Mouse (Mus musculus): ENCODE measurements at regions not wholly inside any gene's neighbourhood (a gene's known extent, or its start where the extent isn't known, plus 50 kb on each side); places are given as distances from the start of the nearest gene placed in this dataset.

- no peak for DNase-seq (ENCODE audit: extremely low spot score, low spot score)
- H3K4me1 ChIP-seq, result peaks cover 6% of the 10 kb centered on the region
- H3K27me3 ChIP-seq (ENCODE audit: poor library complexity, severe bottlenecking), result peaks cover 19% of the 10 kb centered on the region
- WGBS, result 83% methylated on average over 5 of the region's 5 CpGs
- no peaks in the 10 kb centered on the region for H3K36me3 ChIP-seq (replicated peaks)
- H3K27ac ChIP-seq, result no peak overlapping the region
- no peak overlapping the region for H3K4me3 ChIP-seq
- H3K9me3 ChIP-seq, result no peaks in the 10 kb centered on the region
These were observed 58.5 kb upstream of the Hnrnpa3 start for GRCm38 (mm10) chr2:75600511-75600910.

DNA sequence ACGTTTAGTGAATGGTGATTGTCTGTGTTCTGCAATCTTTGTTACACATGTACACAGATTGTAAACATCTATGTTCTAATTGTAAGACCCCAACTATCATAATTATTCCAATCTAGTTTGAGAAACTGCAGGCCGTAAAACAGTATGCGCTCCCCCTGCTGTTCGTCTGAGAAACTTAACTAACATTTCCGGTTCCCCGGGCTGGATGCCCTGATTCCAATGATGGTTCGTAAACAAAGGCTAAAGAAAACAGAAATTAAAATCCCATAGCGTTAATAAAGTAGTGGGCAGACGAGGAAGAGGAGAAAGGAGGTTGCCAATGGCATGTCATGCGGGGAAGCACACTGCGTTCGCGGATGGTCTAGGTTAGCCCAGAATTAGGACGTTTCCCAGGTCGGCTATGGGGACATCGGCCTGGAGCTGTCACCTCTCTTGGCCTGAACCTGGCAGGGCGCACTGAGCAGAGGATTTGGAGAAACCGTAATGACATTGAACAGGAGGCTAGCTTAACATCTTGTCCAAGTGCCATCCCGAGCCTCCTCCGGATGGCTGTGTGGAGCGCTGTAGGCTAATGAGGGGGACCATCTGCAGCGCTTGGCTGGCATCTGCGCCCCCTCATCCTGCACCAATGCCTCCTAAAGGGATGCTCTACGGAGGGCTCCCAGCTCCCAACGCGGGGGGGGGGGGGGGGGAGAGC is 55.7 kb upstream of the Hnrnpa3 start:
- Histone ChIP-seq H3K9me3 (no peaks in the 10 kb centered on the region), H3K27me3 (ENCODE audit: poor library complexity, severe bottlenecking) (peaks cover 41% of the 10 kb centered on the region), H3K36me3 (replicated peaks) (no peaks in the 10 kb centered on the region), H3K4me3 (peak overlapping the region; percentile 52), H3K4me1 (peaks cover 7% of the 10 kb centered on the region), H3K27ac (peak overlapping the region; percentile 51; the same call in 1 of the 2 replicates)
- DNase-seq (ENCODE audit: extremely low spot score, low spot score), result no peak
- WGBS, result 12% methylated on average over 25 of the region's 26 CpGs

- Histone ChIP-seq H3K9me3 (no peaks in the 10 kb centered on the region), H3K36me3 (replicated peaks) (no peaks in the 10 kb centered on the region), H3K4me1 (peaks cover 22% of the 10 kb centered on the region), H3K4me3 (no peak overlapping the region), H3K27ac (no peak overlapping the region), H3K27me3 (ENCODE audit: poor library complexity, severe bottlenecking) (peaks cover 64% of the 10 kb centered on the region)
- peak; percentile 46 for DNase-seq (ENCODE audit: extremely low spot score, low spot score)
- WGBS, result 1% methylated on average over 7 of the region's 7 CpGs
These were observed 53.4 kb upstream of the Hnrnpa3 start for GRCm38 (mm10) chr2:75605634-75606033.

GRCm38 (mm10) chr2:75607010-75607915 is 51.8 kb upstream of the Hnrnpa3 start:
- Histone ChIP-seq H3K27ac (no peak overlapping the region), H3K9me3 (no peaks in the 10 kb centered on the region), H3K36me3 (replicated peaks) (no peaks in the 10 kb centered on the region), H3K27me3 (ENCODE audit: poor library complexity, severe bottlenecking) (peaks cover 81% of the 10 kb centered on the region), H3K4me3 (no peak overlapping the region), H3K4me1 (peaks cover 26% of the 10 kb centered on the region)
- DNase-seq (ENCODE audit: extremely low spot score, low spot score), result no peak
- WGBS, result 69% methylated on average over 11 of the region's 11 CpGs

DNA sequence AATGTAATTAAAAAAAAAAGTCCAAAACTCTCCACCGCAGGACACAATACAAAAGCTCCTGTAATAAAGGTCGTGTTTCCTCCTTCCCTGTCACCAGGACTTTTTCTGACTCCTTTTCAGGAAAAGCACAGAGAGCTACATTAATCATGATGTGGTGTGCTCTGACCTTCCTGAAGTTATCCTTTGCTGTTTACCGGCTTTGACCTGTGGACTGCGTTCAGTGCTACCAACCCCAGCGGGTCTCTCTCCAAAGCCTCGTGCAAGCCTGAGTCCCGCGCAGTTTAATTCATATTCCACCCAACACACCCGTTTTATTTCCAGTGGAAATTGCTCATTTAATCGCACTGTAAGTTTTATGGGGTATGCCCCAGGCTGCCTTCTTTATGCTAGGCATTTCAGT is 51.1 kb upstream of the Hnrnpa3 start:
- no peak overlapping the region for H3K27ac ChIP-seq
- WGBS, result 81% methylated on average over 10 of the region's 10 CpGs

GRCm38 (mm10) chr2:75608482-75608881 is 50.6 kb upstream of the Hnrnpa3 start:
- Histone ChIP-seq H3K27me3 (ENCODE audit: poor library complexity, severe bottlenecking) (peaks cover 83% of the 10 kb centered on the region), H3K4me3 (peak overlapping the region; percentile 16; the same call in 1 of the 2 replicates), H3K27ac (peak overlapping the region; percentile 58), H3K9me3 (no peaks in the 10 kb centered on the region), H3K4me1 (peaks cover 35% of the 10 kb centered on the region), H3K36me3 (replicated peaks) (no peaks in the 10 kb centered on the region)
- no peak for DNase-seq (ENCODE audit: extremely low spot score, low spot score)
- 49% methylated on average over 15 of the region's 15 CpGs for WGBS

More for the DNA sequence above, 51.1 kb upstream of the Hnrnpa3 start:
- Histone ChIP-seq H3K27me3 (ENCODE audit: poor library complexity, severe bottlenecking) (peaks cover 86% of the 10 kb centered on the region), H3K4me3 (no peak overlapping the region), H3K9me3 (no peaks in the 10 kb centered on the region), H3K4me1 (peaks cover 33% of the 10 kb centered on the region), H3K36me3 (replicated peaks) (no peaks in the 10 kb centered on the region)
- no peak for DNase-seq (ENCODE audit: extremely low spot score, low spot score)

- Histone ChIP-seq H3K4me1 (peaks cover 37% of the 10 kb centered on the region), H3K4me3 (peak overlapping the region; percentile 41), H3K9me3 (no peaks in the 10 kb centered on the region), H3K27ac (peak overlapping the region; percentile 63), H3K27me3 (ENCODE audit: poor library complexity, severe bottlenecking) (peaks cover 77% of the 10 kb centered on the region), H3K36me3 (replicated peaks) (no peaks in the 10 kb centered on the region)
- WGBS, result 18% methylated on average over 27 of the region's 27 CpGs
- DNase-seq (ENCODE audit: extremely low spot score, low spot score), result peak; percentile 40
These were observed 49.7 kb upstream of the Hnrnpa3 start for GRCm38 (mm10) chr2:75609150-75609946.

All from forebrain, embryonic 10.5 days (tissue).